Mouse (Mus musculus) right cerebral cortex, postnatal 25 days (tissue): Measurements from ENCODE around the gene Aip.
"Not testable (repeated sequence)": the region's sequence is repeated elsewhere in the genome, so short reads cannot be mapped to it uniquely, and the experiment has no call there.

Experiments used
- DNase-seq: peaks from one replicate; pipeline ENCODE4 v3.0.0; 2022

Gene Aip

DNA sequence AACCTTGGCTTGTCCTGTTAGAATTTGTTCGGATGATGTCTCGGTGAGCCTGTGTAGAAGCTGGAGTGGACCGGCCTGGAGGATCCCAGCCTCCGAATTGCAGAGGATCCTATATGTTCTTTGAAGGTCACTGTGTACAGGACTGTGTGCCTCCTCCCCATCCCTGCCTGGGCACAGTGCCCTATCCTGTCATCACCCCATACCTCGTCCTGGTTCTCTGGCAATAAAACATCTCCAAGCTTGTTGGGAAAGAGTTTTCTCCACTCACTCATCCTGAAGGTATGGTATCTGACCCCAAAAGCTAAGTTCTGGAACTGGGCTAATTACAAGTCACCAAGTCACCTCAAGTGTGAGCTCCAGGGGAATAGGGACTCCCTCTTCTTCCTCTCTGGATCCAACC lies 38.6 kb downstream of the Aip start:
- no peak for DNase-seq

DNA sequence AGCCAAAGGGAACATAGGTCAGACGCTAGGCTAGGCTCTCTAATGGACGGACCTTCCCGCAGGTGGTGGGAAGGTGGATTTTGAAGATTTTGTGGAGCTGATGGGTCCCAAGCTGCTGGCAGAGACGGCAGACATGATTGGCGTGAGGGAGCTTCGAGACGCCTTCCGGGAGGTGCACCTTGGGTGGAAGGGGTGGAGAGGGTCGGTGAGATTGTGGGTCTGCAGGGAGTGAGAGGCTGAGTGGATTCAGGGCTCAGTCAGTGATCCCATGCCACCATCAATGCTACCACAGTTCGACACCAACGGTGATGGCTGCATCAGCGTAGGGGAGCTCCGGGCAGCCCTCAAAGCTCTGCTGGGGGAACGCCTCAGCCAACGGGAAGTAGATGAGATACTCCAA lies 39.5 kb downstream of the Aip start:
- no peak for DNase-seq

DNA sequence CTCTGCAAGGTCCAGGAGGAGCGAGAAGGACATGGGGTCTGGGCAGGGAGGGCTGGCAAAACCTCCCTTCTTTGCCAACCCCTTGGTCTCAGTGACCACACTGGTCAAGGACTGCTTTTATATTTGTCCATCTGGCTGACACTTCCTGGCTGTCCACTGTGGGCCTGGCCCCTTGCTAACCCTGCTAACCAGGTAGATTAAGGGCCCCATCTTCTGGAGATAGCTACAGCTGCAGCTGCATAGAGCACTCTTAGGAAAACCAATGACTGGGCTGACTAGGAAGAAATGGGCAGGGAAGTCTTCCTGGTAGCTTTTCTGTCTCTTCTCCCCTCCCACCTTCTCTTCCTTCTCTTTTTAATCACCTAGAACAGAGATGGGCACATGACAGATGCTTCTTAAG lies 40.7 kb downstream of the Aip start:
- no peak for DNase-seq

DNA sequence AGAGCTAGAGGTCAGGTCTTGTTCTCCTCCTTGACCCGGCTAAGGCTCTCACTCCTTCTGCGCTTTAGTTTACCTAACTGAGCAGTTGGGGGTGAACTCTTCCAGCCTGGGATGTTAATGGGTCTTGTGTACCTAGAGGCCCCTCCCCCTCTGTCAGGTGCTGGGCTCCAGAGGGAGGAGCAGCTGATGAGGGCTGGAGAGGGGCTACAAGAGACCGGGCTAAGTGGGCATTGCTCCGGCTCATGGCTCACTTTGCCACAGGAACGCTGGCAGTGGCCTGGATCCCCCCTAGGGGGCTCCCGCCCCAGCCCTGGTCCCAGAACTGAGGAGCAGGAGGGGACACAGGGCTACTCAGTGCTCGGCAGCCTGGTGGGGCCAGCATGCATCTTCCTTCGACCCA lies 41.8 kb downstream of the Aip start:
- DNase-seq = no peak

DNA sequence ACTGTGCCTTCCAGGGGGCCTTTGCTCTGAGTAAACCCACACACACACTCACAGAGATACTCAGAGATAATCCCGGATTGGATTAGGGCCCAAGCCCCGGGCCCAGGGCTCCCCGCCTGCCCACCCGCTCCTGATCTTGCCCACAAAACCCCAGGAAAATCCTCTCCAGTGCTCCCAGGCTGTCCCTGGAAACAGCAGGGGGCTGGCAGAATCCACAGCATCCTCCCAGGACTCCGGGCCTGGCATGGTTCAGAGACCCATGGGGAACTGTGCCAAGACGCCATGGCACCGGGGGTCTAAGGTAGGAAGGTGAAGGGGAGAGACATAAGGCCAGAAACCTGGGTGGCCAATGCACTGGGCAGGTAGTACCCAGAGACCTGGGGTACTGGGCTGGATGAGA lies 42.3 kb downstream of the Aip start:
- DNase-seq = no peak

DNA sequence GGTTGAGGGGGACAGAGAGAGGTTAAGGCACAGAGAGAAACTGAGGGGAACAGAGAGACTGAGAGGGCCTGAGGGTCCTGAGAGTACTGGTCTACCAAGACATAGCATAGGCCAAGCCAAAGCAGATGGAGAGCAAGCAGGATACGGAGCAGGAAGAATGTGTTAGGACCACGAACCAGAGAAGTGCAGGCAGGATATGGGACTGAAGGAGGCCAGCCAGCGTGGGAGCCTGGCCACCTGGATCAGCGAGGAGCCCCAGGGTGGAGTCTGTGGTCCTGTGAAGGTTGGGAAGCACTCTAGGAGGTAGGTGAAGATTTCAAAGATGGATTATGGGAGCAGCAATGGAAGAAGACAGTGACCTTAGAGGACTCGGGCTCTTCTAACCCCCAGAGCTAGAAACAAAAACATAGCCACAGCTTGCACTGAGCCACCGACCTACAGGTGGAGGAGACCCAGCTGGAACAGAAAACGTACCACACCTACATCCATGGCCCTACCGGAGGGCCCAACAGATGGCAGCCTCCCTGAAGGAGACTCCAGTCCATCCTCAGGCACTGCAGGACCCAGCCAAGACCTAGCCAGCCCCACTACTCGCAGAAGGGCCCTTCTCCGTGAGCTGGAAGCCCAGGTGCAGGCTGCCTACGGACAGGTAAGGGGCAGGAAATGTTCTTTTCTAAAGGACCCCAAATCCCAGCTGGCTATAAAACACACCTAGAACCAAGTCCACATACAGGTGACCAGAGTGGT lies 43.3 kb downstream of the Aip start:
- DNase-seq = no peak

DNA sequence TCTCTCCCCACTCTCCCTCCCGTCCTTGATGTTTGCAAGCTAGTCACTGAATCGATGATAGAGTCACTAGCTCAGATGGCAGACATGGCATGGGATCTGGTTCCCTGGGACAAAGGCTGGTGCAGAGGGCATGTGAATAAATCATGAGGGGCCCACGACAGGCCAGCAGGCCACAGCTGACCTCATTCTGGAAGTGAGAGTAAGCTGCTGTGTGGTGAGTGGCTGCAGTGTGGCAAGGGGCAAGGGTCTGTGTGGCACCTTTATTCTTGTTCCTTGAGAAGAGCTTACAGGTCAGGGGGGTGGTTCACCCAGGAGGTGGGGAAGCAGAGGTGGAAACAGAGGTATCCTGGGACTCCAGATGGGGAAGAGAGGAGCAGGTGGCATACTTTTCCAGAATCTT lies 44.3 kb downstream of the Aip start, which contains the start of gene Cabp2:
TSS of gene Cabp2 (plus strand) at position 185 of the 400 bp plus-strand sequence.
- DNase-seq = no peak

DNA sequence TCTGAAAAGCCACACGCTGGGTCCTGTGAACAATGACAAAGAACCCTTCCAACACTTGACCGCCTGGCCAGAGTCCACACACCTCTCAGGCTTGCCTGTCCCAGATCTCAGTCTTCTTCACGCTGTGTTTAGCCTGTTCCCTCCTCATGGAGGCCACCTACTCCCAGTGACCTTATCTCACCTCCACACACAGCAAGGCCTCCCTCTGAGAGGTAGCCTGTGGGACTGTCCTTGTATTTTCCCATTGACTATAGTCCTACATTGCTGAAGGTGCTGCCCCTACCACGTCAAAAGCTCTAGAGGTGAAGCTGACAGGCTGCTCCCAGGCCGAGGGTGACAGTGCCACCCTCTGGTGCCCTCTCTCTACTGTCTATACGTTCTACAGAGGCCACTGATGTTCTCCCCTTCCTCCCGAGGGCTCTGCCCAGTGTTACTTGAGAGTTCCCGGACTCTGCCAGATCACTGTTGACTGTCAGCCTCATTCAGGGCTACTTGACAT lies 45.1 kb downstream of the Aip start:
- DNase-seq = no peak

DNA sequence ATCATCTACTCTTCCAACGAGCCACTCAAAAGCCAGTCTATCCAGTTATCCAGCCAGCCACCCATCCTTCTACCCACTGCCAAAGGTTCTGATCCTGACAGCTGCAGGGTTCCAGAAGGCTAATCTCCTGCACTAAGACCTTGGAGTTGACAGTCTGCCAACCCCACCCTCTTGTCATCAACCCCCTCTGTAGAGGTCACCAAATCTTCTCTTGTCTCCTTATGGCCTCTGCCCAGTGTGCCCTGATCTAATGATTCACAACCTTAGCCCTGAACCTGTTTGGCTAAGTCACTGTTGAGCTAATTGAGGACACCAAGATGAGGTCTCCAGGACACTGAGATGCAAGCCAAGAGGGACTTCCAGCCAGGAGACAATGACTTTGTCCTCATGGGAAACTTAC lies 46.1 kb downstream of the Aip start:
- DNase-seq = no peak

DNA sequence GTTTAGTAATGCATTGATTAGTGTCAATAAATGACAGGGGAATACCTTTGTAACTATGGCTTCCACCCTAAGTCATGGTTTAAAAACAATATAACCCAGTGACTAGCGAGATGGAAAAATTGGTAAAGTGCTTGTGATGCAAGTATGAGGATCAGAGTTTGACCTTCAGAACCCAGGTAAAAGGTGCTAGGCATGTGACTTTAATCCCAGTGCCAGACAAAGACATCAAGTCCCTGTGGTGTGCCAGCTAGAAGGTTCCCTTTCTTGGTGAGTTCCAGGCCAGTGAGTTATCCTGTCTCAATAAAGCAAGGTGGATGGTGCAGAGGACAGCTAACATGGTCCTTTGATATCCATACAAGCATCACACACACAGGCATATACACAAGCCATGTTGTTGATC lies 50.1 kb downstream of the Aip start:
- DNase-seq = no peak

DNA sequence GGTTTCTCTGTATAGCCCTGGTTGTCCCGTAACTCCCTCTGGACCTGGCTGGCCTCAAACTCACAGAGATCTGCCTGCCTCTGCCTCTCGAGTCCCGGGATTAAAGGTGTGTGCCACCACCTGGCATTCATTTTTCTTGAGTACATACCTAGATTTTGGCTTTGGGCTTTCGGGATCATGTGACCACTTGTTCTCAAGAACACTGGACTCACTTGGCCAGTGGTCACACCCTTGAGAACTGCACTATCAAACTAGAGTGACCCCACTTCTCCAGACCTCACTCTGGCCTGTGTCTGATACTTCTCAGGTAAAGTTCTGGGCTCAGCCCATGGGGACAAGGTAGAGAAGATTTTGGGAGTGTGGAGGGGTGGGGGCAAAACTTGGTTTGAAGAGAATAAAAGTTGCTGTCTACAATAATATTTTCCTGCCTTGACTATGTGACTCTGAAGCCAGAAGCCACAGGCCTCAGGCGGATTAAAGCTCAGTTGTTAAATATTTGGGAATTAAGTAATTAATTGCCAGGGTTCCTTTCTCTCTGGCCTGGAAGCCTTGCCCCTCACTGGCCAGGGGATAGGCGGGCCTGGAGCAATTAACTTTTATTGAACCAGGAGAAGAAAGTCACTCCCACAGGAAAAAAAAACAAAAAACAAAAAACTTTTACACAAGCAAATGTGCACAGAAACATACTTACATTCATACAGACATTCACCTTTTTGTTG lies 52.8 kb downstream of the Aip start:
- no peak for DNase-seq

DNA sequence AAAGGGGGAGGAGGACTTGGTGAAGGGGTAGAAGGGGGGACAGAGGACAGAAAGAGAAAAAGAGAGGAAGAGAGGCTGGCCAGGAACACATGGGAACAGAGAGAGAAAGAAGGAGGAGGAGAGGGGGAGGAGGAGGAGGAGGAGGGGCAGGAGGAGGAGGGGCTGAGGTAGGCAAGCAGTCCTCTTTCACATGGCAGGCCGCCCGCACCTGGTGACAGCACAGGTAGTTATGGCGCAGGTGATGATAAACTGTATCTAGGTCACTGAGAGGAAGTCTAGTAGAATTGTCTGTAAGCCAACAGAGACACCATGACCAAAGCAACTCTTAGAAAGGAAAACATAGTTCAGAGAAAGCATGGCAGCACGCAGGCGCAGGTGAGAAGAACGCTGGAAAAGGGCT lies 54.3 kb downstream of the Aip start:
- no peak for DNase-seq

DNA sequence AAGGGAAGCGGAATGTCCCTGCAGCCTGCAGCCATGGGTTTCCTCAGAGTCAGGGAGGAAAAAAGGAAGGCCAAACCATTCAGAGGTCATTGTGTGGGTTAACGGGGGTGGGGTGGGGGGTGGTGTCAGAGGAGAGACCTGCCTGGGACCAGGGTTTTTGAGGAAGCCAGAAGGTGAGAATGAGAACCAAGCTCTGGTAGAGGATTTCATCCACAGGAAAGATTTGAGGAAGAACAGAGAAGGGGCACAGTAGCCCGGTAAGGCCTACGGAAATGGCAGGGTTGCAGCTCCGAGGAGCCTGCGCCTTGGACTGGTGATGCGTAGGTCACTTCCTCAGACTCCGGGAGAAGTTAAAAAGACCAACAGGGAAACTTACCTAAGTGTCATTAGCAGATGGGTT lies 54.9 kb downstream of the Aip start:
- no peak for DNase-seq

DNA sequence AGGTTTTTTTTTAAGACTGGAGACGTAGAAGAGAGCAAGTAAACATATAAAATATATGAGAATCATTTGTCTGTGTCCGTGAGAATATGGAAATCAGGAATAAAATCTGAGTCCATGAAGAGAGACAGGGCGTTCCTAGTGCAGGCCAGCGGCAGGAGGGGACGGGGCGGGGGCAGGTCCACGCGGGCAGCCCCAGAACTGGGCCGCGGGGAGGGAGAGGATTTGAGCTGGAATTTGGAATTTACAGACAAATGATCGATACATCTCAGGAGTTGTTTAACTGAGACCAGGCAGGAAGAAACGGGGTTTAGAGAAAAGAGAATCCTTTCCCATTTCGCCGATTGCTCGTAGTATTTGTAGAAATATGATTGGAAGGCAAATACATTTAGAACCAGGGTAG lies 55.3 kb downstream of the Aip start:
- DNase-seq = no peak

DNA sequence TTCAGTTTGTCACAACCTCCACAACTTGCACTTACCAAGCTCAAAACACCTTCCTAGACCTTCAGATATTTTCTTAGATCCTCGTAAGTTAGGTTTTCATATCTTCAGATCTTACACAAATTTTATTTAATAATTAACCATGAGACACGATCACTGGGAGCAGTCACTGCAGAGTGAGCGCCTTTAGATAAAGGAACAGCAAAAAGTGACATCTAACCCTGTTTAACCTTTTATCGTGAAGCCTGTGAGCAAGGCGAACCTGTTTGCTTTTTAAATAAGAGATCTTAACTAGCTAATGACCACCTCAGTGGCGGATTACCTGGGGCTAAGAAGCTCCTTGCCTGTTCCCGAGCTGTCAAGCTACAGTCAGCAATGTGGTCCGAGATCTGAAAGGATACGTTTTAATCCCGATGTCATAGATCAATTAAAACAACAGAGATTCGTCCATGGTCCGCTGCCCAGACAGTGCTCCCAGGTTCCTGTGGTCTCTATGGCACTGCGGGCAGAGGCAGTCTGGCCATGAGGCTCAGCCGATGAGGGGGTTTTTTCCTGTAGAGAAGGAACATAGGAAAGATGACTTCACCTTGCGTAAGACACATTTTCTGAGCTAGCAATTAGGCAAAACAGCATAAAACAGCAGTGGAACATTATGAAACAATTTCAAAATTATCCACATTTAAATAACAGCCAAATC lies 56.8 kb downstream of the Aip start:
- no peak for DNase-seq

DNA sequence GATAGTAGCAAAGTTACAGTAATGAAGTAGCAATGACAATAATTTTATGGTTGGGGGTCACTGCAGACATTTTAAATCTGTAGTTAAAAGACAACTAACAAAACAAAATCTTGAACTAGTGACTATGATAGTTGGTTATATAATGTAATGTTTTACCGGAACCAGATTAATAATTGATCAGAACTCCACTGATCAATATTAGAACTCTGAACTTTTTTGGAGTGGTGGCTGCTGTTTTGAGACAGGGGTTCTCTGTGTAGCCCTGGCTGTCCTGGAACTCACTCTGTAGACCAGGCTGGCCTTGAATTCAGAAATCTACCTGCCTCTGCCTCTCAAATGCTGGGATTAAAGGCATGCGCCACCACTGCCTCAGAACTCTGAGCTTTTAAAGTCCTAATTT lies 57.4 kb downstream of the Aip start:
- DNase-seq = not testable (repeated sequence)

DNA sequence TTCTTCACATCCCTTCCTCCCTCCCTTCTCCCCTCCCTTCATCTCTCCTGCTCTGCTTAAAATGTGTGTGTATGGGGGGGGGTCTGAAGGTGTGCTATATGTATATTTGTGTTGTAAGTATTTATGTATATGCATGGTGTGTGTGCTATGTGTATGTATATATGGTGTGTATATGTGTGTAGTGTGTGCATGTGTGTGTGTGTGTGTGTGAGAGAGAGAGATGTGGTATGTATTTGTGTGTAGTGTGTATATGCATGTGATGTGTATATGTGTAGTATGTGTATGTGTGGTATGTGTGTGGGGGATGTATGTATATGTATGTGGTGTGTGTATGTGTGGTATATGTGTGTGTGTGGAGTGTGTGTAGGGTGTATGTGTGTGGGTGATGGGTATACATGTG lies 58.8 kb downstream of the Aip start:
- no peak for DNase-seq

DNA sequence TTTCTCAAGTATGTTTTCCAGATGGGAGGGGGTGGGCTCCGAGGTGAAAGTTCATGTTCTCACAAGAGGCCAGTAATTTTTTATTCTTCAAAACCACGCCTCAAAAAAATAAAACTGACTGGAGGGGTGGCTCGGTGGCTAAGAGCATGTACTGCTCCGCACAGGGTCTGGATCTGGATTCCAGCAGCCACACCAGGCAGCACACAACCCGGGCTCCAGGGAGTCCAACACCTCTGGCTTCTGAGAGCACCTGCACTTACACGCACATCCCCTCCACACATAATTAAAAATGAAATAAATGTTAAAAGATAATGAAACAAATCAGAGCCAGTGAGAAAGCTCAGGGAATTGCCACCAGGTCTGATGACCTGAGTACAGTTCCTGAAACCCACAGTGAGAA lies 59.4 kb downstream of the Aip start:
- no peak for DNase-seq

DNA sequence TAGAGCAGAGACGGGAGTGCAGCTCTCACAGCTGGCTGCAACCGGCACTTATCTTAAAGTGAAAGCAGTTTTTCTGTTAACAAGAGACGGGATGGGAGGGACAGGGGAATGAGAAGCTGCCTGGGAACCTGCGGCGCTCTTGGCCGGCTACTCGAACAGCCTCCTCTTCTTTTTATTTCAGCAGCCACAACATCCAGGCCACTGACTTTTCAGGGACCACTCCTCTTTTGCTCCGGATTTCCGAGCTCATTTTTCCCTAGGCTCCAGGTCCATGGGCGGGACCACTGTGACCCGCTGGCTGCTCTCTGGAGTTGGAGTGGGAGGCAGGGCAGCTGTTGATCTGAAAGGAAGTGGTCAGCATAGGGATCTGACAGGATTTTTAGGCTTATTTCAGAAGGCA lies 61.2 kb downstream of the Aip start:
- DNase-seq = not testable (repeated sequence)
